ENCODE assay signal across 7 mouse cellular contexts in genomic region chr2:166714427-166714699, GRCm38 (mm10). TPM values are rescaled to one million over a fixed set of nuclear protein-coding genes. Genes with fewer than 3 reads are reported as not detected.
A peak's percentile ranks its signal among the peaks of the same experiment; 100 is the strongest.
DNase-seq lines count a peak whose midpoint lies in the region; ATAC-seq lines count a peak whose summit lies in the region.

No protein-coding gene starts in this region.

- H3K4me1 ChIP-seq in megakaryocyte, embryonic 14.5 days = peaks cover 62% of the 10 kb centered on the region
- peaks cover 14% of the 10 kb centered on the region; the same call in 1 of the 2 replicates for H3K4me1 ChIP-seq in forebrain, embryonic 14.5 days (ENCODE audit: control insufficient read depth, insufficient read depth, low read length)
- peaks cover 35% of the 10 kb centered on the region for H3K4me1 ChIP-seq in limb, embryonic 13.5 days
- peaks cover 33% of the 10 kb centered on the region for H3K4me1 ChIP-seq in stomach, embryonic 15.5 days

- peak overlapping the region; percentile 63 for H3K9ac ChIP-seq in forebrain, embryonic 14.5 days (ENCODE audit: low read length)
- H3K9ac ChIP-seq in limb, embryonic 13.5 days = peak overlapping the region; percentile 67
- H3K9ac ChIP-seq in stomach, embryonic 15.5 days = peak overlapping the region; percentile 22; the same call in 1 of the 2 replicates

- no peaks in the 10 kb centered on the region for H3K36me3 ChIP-seq in megakaryocyte, embryonic 14.5 days (replicated peaks; ENCODE audit: low read length)
- H3K36me3 ChIP-seq in forebrain, embryonic 14.5 days (ENCODE audit: control insufficient read depth, insufficient read depth, low read length) = no peaks in the 10 kb centered on the region
- no peaks in the 10 kb centered on the region for H3K36me3 ChIP-seq in limb, embryonic 13.5 days
- H3K36me3 ChIP-seq in stomach, embryonic 15.5 days = no peaks in the 10 kb centered on the region

- WGBS in forebrain, embryonic 14.5 days = 14% methylated on average over 11 of the region's 11 CpGs
- WGBS in limb, embryonic 13.5 days = 12% methylated on average over 11 of the region's 11 CpGs
- WGBS in stomach, embryonic 15.5 days = 10% methylated on average over 11 of the region's 11 CpGs

- H3K4me3 ChIP-seq in megakaryocyte, embryonic 14.5 days (replicated peaks) = peak overlapping the region; percentile 95
- H3K4me3 ChIP-seq in forebrain, embryonic 14.5 days (ENCODE audit: low read depth, low read length) = peak overlapping the region; percentile 68
- H3K4me3 ChIP-seq in limb, embryonic 13.5 days = peak overlapping the region; percentile 78
- peak overlapping the region; percentile 52 for H3K4me3 ChIP-seq in stomach, embryonic 15.5 days (replicated peaks)

- H3K4me2 ChIP-seq in forebrain, embryonic 14.5 days (ENCODE audit: low read length) = peak overlapping the region; percentile 82
- peak overlapping the region; percentile 71 for H3K4me2 ChIP-seq in limb, embryonic 13.5 days (replicated peaks)
- peak overlapping the region; percentile 90 for H3K4me2 ChIP-seq in stomach, embryonic 15.5 days

- 0 out of 2 replicates have a peak overlapping the region, but pooled peaks have one; percentile 7 for H3K27ac ChIP-seq in forebrain, embryonic 14.5 days (ENCODE audit: low read depth, low read length)
- H3K27ac ChIP-seq in limb, embryonic 13.5 days = no peak overlapping the region
- H3K27ac ChIP-seq in stomach, embryonic 15.5 days = no peak overlapping the region

- no peak for DNase-seq in forebrain, embryonic 14.5 days (ENCODE audit: low spot score)
- DNase-seq in thymus, postnatal 4 days = no peak
- DNase-seq in thymus, postnatal 36 days = no peak

- H3K9me3 ChIP-seq in megakaryocyte, embryonic 14.5 days = peaks cover 25% of the 10 kb centered on the region
- H3K9me3 ChIP-seq in forebrain, embryonic 14.5 days (replicated peaks; ENCODE audit: control insufficient read depth, low read length) = no peaks in the 10 kb centered on the region
- no peaks in the 10 kb centered on the region for H3K9me3 ChIP-seq in limb, embryonic 13.5 days
- no peaks in the 10 kb centered on the region for H3K9me3 ChIP-seq in stomach, embryonic 15.5 days

- ATAC-seq in megakaryocyte, adult 5-6 weeks (ENCODE audit: poor library complexity, severe bottlenecking) = no peak
- ATAC-seq in forebrain, embryonic 14.5 days = no peak; the same call in 1 of the 2 replicates
- no peak for ATAC-seq in limb, embryonic 13.5 days (ENCODE audit: low FRiP score, low read depth)
- no peak for ATAC-seq in stomach, embryonic 15.5 days (ENCODE audit: insufficient read depth, low FRiP score, low read depth)

- peaks cover 55% of the 10 kb centered on the region for H3K27me3 ChIP-seq in megakaryocyte, embryonic 14.5 days (replicated peaks)
- H3K27me3 ChIP-seq in forebrain, embryonic 14.5 days (replicated peaks; ENCODE audit: control insufficient read depth, insufficient read depth, low read length) = no peaks in the 10 kb centered on the region
- H3K27me3 ChIP-seq in limb, embryonic 13.5 days = no peaks in the 10 kb centered on the region
- H3K27me3 ChIP-seq in stomach, embryonic 15.5 days (replicated peaks) = no peaks in the 10 kb centered on the region

RNA-seq across cellular contexts. Expression of gene Prex1, which starts 0.7 kb away (rescaled TPM):
- polyA plus RNA-seq in megakaryocyte, embryonic 14.5 days (2012; ENCODE audit: insufficient read depth, low replicate concordance) = 3.7 and 14.4 TPM in 2 replicates
- total RNA-seq in megakaryocyte, adult 5-6 weeks (2015) = 75.3 and 85.4 TPM in 2 replicates
- total RNA-seq in megakaryocyte, adult 5-6 weeks (2017) = 61.1 and 73.3 TPM in 2 replicates
- polyA plus RNA-seq in forebrain, embryonic 14.5 days (2014; fragmentation: Nextera tagmentation; extraction: Ambion mirVana) = 28.4 and 34.4 TPM in 2 replicates
- polyA plus RNA-seq in limb, embryonic 13.5 days (2015; fragmentation: Nextera tagmentation; extraction: Ambion mirVana) = 18.8 and 19.4 TPM in 2 replicates
- 11.6 and 12.4 TPM in 2 replicates for polyA plus RNA-seq in stomach, embryonic 15.5 days (2015; fragmentation: Nextera tagmentation; extraction: Ambion mirVana)
